Mouse (Mus musculus): ENCODE measurements at regions not wholly inside any gene's neighbourhood (a gene's known extent, or its start where the extent isn't known, plus 50 kb on each side); places are given as distances from the start of the nearest gene placed in this dataset.

DNA sequence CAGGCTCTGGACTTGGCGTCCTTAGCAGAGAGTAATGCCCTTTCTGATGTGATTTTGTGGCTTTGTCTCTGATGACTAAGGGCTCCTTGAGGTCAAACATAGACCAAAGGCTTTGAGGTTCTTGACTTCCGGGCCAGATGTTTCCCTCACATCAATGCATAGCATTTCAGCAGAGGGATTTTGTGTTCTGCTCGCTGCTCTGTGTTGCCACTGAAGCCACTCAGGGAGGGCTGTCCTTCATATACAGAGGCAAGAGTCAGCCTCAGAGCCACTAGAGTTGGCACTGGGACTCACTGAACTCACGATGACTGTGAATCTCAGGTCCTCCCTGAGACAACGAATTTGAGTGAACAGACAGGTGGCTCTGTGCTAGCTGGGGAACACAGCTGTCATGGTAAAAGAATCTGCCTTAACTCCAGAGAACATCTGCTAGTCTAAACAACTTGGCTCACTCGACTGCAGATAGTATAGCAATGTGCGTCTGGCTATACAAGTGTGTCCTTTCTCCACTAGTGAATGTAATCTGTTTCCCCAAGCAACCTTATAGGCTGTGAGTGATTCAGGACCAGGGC lies 74.3 kb downstream of the Gp2 start:
- TF ChIP-seq EP300 (IDR thresholded peaks at IDR 0.05; ENCODE audit: low read depth in 1 of 2, low read length in 2 of 2) (no peak), RCOR1 (IDR thresholded peaks at IDR 0.05; ENCODE audit: low read depth, low read length) (no peak), ETS1 (IDR thresholded peaks at IDR 0.05; ENCODE audit: low read depth, low read length) (no peak), ZKSCAN1 (IDR thresholded peaks at IDR 0.05; ENCODE audit: low read depth, low read length) (no peak), CTCF (IDR thresholded peaks at IDR 0.05 in 2 of 3, conservative IDR thresholded peaks at IDR 0.05 in 1 of 3; ENCODE audit: control insufficient read depth in 1 of 3, insufficient read depth in 1 of 3, low read depth in 2 of 3, low read length in 3 of 3, poor library complexity in 1 of 3, severe bottlenecking in 1 of 3) (no peak), UBTF (IDR thresholded peaks at IDR 0.05; ENCODE audit: borderline replicate concordance, insufficient read depth, low read depth, low read length) (no peak), GATA1 (IDR thresholded peaks at IDR 0.05; ENCODE audit: low read depth, low read length) (no peak), MAFK (IDR thresholded peaks at IDR 0.05; ENCODE audit: borderline replicate concordance, low read depth, low read length) (no peak), POLR2A (IDR thresholded peaks at IDR 0.05; ENCODE audit: control insufficient read depth in 1 of 2, insufficient read depth in 1 of 2, low read depth in 1 of 2, low read length in 2 of 2, poor library complexity in 1 of 2) (no peak), TCF12 (IDR thresholded peaks at IDR 0.05; ENCODE audit: low read depth, low read length) (no peak), MXI1 (IDR thresholded peaks at IDR 0.05; ENCODE audit: low read depth, low read length) (no peak), SIN3A (IDR thresholded peaks at IDR 0.05; ENCODE audit: low read length) (no peak), NELFE (IDR thresholded peaks at IDR 0.05; ENCODE audit: low read depth, low read length) (no peak), ELF1 (IDR thresholded peaks at IDR 0.05; ENCODE audit: low read depth, low read length) (no peak)

All from MEL (cell line).